Mouse (Mus musculus): ENCODE data around the gene Wdr81.

Gene Wdr81

DNA sequence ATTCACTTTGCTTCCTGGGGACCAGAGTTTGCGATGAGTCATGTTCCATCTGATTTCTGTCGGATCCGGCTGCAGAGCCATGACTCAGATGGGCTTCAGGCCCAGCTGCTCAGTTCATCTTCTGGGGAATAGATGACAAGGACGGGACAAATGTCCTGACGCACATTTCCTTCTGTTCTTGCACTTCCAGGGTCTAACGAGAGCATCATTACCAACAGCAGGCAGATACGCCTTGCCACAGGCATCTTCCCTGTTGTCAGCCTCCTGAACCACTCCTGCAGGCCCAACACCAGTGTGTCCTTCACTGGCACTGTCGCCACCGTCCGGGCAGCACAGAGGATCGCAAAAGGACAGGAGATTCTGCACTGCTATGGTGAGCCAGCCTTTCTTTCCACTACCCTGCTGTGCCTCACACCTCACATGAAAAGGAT lies 55.1 kb downstream of the Wdr81 start:
- DNase-seq, result peak; percentile 87

DNA sequence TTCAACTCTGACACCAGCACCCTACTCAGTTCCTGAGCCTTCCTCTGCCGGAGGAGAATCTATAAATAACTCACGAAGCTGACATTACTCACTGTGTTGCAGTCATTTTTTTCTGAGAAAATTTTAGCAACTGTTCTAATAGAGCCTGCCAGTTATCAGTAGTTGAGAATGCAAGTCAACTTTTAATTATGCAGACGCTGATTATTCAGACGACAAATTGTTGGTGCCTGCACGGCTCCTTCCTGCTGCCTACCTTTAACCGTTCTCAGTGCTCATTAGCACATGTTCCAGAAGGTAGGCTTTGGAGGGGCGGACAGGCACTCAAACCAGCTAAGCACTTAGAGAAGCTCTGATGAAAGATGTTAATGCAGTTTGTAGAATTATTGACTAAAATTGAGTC lies 57.1 kb downstream of the Wdr81 start:
- peak; percentile 60 for DNase-seq

DNA sequence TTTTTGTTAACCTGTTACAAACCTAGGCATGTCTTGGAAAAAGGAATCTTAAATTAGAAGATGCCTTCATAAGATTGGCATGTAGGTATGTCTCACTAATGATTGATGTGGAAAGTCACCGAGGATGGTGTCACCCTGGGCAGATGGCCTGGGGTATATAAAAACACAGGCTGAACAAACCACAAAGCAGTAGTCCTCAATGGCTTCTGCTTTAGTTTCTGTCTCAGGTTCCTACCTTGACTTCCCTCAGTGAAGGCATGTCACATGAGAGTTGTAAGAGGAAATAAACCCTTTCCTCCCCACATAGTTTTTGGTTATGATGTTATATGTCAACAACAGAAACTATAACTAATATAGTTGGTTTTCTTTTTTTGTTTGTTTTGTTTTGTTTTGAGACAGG lies 58.9 kb downstream of the Wdr81 start:
- peak; percentile 8 for DNase-seq
